Mouse (Mus musculus): Measurements from ENCODE around the gene Rnls. TPM values are rescaled to one million over a fixed set of nuclear protein-coding genes. Genes with fewer than 3 reads are reported as not detected.

The Rnls gene
- polyA plus RNA-seq (2012; rRNA removed) = 1.3 and 1.5 TPM in 2 replicates

DNA sequence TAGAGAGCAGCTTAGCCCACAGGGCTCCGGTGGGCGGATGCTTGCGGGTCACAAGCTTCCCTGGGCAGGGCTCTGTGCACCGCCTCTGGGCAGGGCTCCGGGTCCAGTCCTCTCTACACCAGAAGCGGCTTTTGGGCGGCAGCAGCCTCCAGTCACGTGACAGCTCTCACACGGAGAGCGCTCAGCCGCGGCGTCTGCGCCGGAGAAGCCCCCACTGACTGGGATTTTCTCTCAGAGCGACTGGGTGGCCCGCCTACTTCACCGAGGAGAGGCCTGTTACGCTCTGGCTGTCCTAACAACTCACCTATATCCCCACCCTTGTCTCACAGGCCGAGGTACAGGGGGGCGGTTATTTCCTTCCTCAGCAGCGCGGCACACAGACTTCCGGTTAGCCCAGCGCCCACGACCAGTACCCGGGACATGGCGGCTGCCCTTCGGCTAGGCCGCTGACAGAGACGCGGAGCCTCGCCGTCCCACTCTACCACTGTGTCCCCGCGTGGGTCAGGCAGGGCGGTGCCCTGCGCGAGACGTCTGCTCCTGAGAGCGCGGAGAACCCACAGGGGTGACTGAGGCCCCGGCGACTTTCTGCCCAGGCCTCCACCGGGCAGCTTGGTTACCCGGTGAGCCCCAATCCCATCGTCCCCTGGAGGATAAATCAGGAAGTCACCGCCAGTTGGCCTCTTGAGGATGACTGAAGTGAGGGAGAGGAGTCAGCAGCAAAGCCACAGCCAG lies at the start of gene Rnls:
Rnls (minus strand) TSS at position 645 of the 732 bp plus-strand sequence.

Other genes starting within 250 kb of the Rnls start
- gene Lipo4, start 125.5 kb upstream of the Rnls start, polyA plus RNA-seq (2012; rRNA removed) = not detected in 2 replicates
- gene Gm8978, start 233.0 kb upstream of the Rnls start, polyA plus RNA-seq (2012; rRNA removed) = not detected in 2 replicates